Mouse (Mus musculus) liver, embryonic 14.5 days (tissue): Measurements from ENCODE around the gene Ano10.

Experiments used
- CTCF ChIP-seq: IDR thresholded peaks from 2 replicates; pipeline ENCODE4 v1.5.1; 2016; ENCODE audit warnings: antibody characterized with exemption, low read depth, control low read depth
- EP300 ChIP-seq: IDR thresholded peaks from 2 replicates; pipeline ENCODE4 v1.6.1; 2016; ENCODE audit warnings: antibody characterized with exemption, low read depth

DNA sequence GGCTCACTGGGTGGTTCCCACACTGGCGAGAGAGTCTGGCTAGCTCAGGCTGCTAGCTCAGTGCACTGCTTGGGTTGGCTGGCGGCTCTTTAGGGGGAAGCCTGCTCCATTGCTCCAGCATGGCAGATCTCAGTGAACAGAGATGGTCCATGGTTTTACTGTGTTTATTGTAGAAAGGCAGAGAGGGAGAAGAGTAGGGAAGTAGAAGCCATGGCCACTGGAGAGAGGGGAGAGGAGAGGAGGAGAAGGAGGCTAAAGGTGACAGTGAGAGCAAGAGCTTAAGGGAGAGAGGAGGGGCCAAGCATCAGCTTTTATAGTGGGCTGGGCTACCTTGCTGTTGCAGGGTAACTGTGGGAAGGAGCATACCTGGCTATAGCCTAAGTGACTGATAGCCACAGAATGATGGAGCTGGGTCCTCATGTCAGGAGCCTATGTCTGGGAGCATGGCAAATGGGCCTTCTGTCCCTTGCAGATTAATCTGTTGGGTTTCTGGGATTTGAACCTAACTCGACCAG lies 166.9 kb downstream of the Ano10 start:
- no peak for TF ChIP-seq CTCF
- TF ChIP-seq EP300: no peak
